In genomic region chr7:126928384-126929037, GRCm38 (mm10) we compare ENCODE assay signal across 8 mouse cellular contexts. TPM values are rescaled to one million over a fixed set of nuclear protein-coding genes. Genes with fewer than 3 reads are reported as not detected.
A peak's percentile ranks its signal among the peaks of the same experiment; 100 is the strongest.
DNase-seq lines count a peak whose midpoint lies in the region; ATAC-seq lines count a peak whose summit lies in the region.

Gene Kctd13, plus strand, starts transcription at chr7:126928879.

- 0 out of 2 replicates have a peak within 1 kb of the TSS, but pooled peaks have one; percentile 30 for H3K27ac ChIP-seq in brown adipose tissue, adult 24 weeks (replicated peaks; ENCODE audit: low read depth, low read length)
- H3K27ac ChIP-seq in heart, embryonic 14.5 days (replicated peaks in 1 of 2; ENCODE audit: control insufficient read depth in 1 of 2, insufficient read depth in 1 of 2, low read depth in 2 of 2, low read length in 2 of 2) = peak within 1 kb of the TSS; percentile 17 to 66
- peak within 1 kb of the TSS; percentile 82 for H3K27ac ChIP-seq in liver, embryonic 15.5 days (replicated peaks)
- peak within 1 kb of the TSS; percentile 43; the same call in 1 of the 2 replicates for H3K27ac ChIP-seq in neural tube, embryonic 12.5 days

- 2% methylated on average over 56 of the region's 56 CpGs for WGBS in heart, embryonic 14.5 days
- 1% methylated on average over 56 of the region's 56 CpGs for WGBS in liver, embryonic 15.5 days (ENCODE audit: insufficient replicate concordance)
- 4% methylated on average over 56 of the region's 56 CpGs for WGBS in neural tube, embryonic 12.5 days

- H3K4me1 ChIP-seq in brown adipose tissue, adult 24 weeks (ENCODE audit: control insufficient read depth, insufficient read depth, insufficient read length, low read length) = no peaks in the 10 kb centered on the region
- H3K4me1 ChIP-seq in heart, embryonic 14.5 days (ENCODE audit: control insufficient read depth in 2 of 2, insufficient read depth in 2 of 2, low read length in 2 of 2) = peaks cover 3 to 9% of the 10 kb centered on the region in 2 experiments
- peaks cover 53% of the 10 kb centered on the region for H3K4me1 ChIP-seq in liver, embryonic 15.5 days (replicated peaks)
- H3K4me1 ChIP-seq in neural tube, embryonic 12.5 days = peaks cover 14% of the 10 kb centered on the region

- H3K4me2 ChIP-seq in heart, embryonic 14.5 days (ENCODE audit: low read length) = peak within 1 kb of the TSS; percentile 97
- H3K4me2 ChIP-seq in liver, embryonic 15.5 days = peak within 1 kb of the TSS; percentile 100
- H3K4me2 ChIP-seq in neural tube, embryonic 12.5 days (replicated peaks) = peak within 1 kb of the TSS; percentile 83

- H3K36me3 ChIP-seq in heart, embryonic 14.5 days (ENCODE audit: control insufficient read depth, insufficient read depth, low read length) = peaks cover 28% of the 10 kb centered on the region
- H3K36me3 ChIP-seq in liver, embryonic 15.5 days (replicated peaks) = peaks cover 10% of the 10 kb centered on the region; the same call in 1 of the 2 replicates
- peaks cover 11% of the 10 kb centered on the region for H3K36me3 ChIP-seq in neural tube, embryonic 12.5 days

- H3K27me3 ChIP-seq in heart, embryonic 14.5 days (ENCODE audit: control insufficient read depth, insufficient read depth, low read length) = no peaks in the 10 kb centered on the region
- H3K27me3 ChIP-seq in liver, embryonic 15.5 days = no peaks in the 10 kb centered on the region
- no peaks in the 10 kb centered on the region for H3K27me3 ChIP-seq in neural tube, embryonic 12.5 days (replicated peaks)

- DNase-seq in fibroblast of lung, adult 2 months (ENCODE audit: low read depth) = peak; percentile 81
- DNase-seq in kidney, postnatal 14 days = peak; percentile 97
- peak; percentile 70 for DNase-seq in telencephalon, adult 2 months (ENCODE audit: low read depth, low spot score)

- H3K9ac ChIP-seq in heart, embryonic 14.5 days (ENCODE audit: low read length) = peak within 1 kb of the TSS; percentile 88
- H3K9ac ChIP-seq in liver, embryonic 15.5 days = peak within 1 kb of the TSS; percentile 91
- H3K9ac ChIP-seq in neural tube, embryonic 12.5 days = peak within 1 kb of the TSS; percentile 83

- peak within 1 kb of the TSS; percentile 75 for H3K4me3 ChIP-seq in brown adipose tissue, adult 24 weeks (ENCODE audit: insufficient read depth, low read depth, low read length)
- H3K4me3 ChIP-seq in heart, embryonic 14.5 days (ENCODE audit: control insufficient read depth in 1 of 2, insufficient read depth in 1 of 2, low read depth in 1 of 2, low read length in 2 of 2) = peak within 1 kb of the TSS; percentile 52 to 77
- H3K4me3 ChIP-seq in liver, embryonic 15.5 days (replicated peaks) = peak within 1 kb of the TSS; percentile 88
- peak within 1 kb of the TSS; percentile 87 for H3K4me3 ChIP-seq in neural tube, embryonic 12.5 days

- peak; percentile 94 for ATAC-seq in CD4-positive, CD25-positive, alpha-beta regulatory T cell, adult 4 months
- ATAC-seq in heart, embryonic 14.5 days (ENCODE audit: insufficient number of reproducible peaks, insufficient read depth, low FRiP score, low read depth) = peak; percentile 93
- ATAC-seq in liver, embryonic 15.5 days (ENCODE audit: insufficient read depth) = peak; percentile 94
- ATAC-seq in neural tube, embryonic 12.5 days (ENCODE audit: low FRiP score, low read depth) = peak; percentile 91

- no peaks in the 10 kb centered on the region for H3K9me3 ChIP-seq in heart, embryonic 14.5 days (ENCODE audit: control insufficient read depth, low read length)
- no peaks in the 10 kb centered on the region for H3K9me3 ChIP-seq in liver, embryonic 15.5 days (replicated peaks)
- no peaks in the 10 kb centered on the region for H3K9me3 ChIP-seq in neural tube, embryonic 12.5 days

RNA-seq across cellular contexts. Expression of gene Kctd13, which starts in this region (rescaled TPM):
- polyA plus RNA-seq in CD4-positive, CD25-positive, alpha-beta regulatory T cell, adult 4 months (2017; shearing (Covaris generic)) = 1 to 10 TPM; 5.5 to 8.9 TPM
- 8.8 and 10.9 TPM in 2 replicates for polyA plus RNA-seq in brown adipose tissue, adult 24 weeks (2012; ENCODE audit: insufficient read depth, insufficient read length, missing spikeins)
- polyA plus RNA-seq in heart, embryonic 14.5 days (2014; fragmentation: Nextera tagmentation; extraction: Ambion mirVana) = 11.3 and 11.9 TPM in 2 replicates
- polyA plus RNA-seq in liver, embryonic 15.5 days (2015; fragmentation: Nextera tagmentation; extraction: Ambion mirVana) = 4.1 and 5.0 TPM in 2 replicates
- polyA plus RNA-seq in neural tube, embryonic 12.5 days (2016; fragmentation: Nextera tagmentation; extraction: Ambion mirVana) = 62.1 and 62.8 TPM in 2 replicates

Comparison
In these comparisons a context has a peak if more than half of its experiments do, and no peak if none do; other contexts are left out.
1. Peak in every context shown above with its lines: DNase-seq, ATAC-seq, H3K4me3 ChIP-seq and H3K27ac ChIP-seq.
2. H3K27ac ChIP-seq: peak in every context shown above with its lines; median percentile 82 in liver, embryonic 15.5 days; 43 in neural tube, embryonic 12.5 days; 42 in heart, embryonic 14.5 days; 30 in brown adipose tissue, adult 24 weeks.